Mouse (Mus musculus) macrophage (primary cell): ENCODE data around the gene Sik3. TPM values are rescaled to one million over a fixed set of nuclear protein-coding genes. Genes with fewer than 3 reads are reported as not detected.
A peak's percentile ranks its signal among the peaks of the same experiment; 100 is the strongest.

ENCODE experiments used
- H3K27ac ChIP-seq: fragments of 350-480 bp; formaldehyde crosslinking; 2 replicates; pipeline ENCODE4 v1.9.0; 2021
- H3K36me3 ChIP-seq: fragments of 350-480 bp; formaldehyde crosslinking; 2 replicates; pipeline ENCODE4 v1.9.0; 2021; ENCODE audit errors: inconsistent target
- H3K4me3 ChIP-seq: fragments of 350-480 bp; formaldehyde crosslinking; 2 replicates; pipeline ENCODE4 v1.9.0; 2021; ENCODE audit errors: inconsistent target
- H3K79me2 ChIP-seq: fragments of 350-480 bp; formaldehyde crosslinking; 2 replicates; pipeline ENCODE4 v1.9.0; 2021; ENCODE audit errors: inconsistent target
- whole genome bisulfite sequencing: methylation state at CpG from one replicate; pipeline ENCODE4 v1.1.7; 2026; ENCODE audit warnings: inconsistent platforms; ENCODE audit not compliant: missing documents; 5-methylcytosine and 5-hydroxymethylcytosine counted together
- polyA plus RNA-seq: library from polyadenylated mRNA; stranded (reverse); fragments of 250-400 nt; gene quantifications from 3 replicates; pipeline ENCODE4 v1.2.4, GENCODE M21; 2018; ENCODE audit warnings: inconsistent platforms

Gene Sik3
- polyA plus RNA-seq, 1 experiment from 2014 or later: 34.1 TPM

DNA sequence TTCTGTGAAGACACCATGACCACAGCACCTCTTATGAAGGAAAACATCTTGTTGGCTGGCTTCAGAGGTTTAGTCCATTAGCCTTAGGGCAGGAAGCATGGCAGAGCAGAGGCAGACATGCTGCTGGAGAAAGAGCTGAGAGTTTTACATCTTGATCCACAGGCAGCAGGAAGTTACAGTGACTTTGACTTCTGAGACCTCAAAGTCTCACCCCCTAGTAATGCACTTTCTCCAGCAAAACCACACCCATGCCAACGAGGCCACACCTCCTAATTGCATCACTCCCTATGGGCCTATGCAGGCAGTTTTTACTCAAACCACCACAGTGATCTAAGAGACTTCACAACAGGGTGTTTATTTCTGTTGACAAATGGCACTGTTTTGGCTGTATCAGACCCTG is 162.7 kb downstream of the Sik3 start:
- peaks cover 12% of the 10 kb centered on the region; the same call in 1 of the 2 replicates for H3K36me3 ChIP-seq
- peak overlapping the region; percentile 47 for H3K27ac ChIP-seq
- H3K79me2 ChIP-seq: no peaks in the 10 kb centered on the region
- WGBS: 0% methylated on average over 1 of the region's 1 CpGs
- no peak overlapping the region for H3K4me3 ChIP-seq

GRCm38 (mm10) chr9:46175938-46176375 is 163.3 kb downstream of the Sik3 start:
- H3K79me2 ChIP-seq: no peaks in the 10 kb centered on the region
- peak overlapping the region; percentile 47 for H3K27ac ChIP-seq
- H3K36me3 ChIP-seq: peaks cover 12% of the 10 kb centered on the region; the same call in 1 of the 2 replicates
- 27% methylated on average over 1 of the region's 1 CpGs for WGBS
- H3K4me3 ChIP-seq: no peak overlapping the region

- Histone ChIP-seq H3K4me3 (no peak overlapping the region), H3K36me3 (peaks cover 12% of the 10 kb centered on the region; the same call in 1 of the 2 replicates), H3K27ac (peak overlapping the region; percentile 47), H3K79me2 (no peaks in the 10 kb centered on the region)
- WGBS: 84% methylated on average over 4 of the region's 4 CpGs
These were observed 164.0 kb downstream of the Sik3 start for GRCm38 (mm10) chr9:46176613-46177012.

- H3K27ac ChIP-seq: no peak overlapping the region
- 96% methylated on average over 9 of the region's 9 CpGs for WGBS
- no peak overlapping the region for H3K4me3 ChIP-seq
- H3K79me2 ChIP-seq: no peaks in the 10 kb centered on the region
- peaks cover 12% of the 10 kb centered on the region; the same call in 1 of the 2 replicates for H3K36me3 ChIP-seq
These were observed 166.0 kb downstream of the Sik3 start for GRCm38 (mm10) chr9:46178595-46178994.

DNA sequence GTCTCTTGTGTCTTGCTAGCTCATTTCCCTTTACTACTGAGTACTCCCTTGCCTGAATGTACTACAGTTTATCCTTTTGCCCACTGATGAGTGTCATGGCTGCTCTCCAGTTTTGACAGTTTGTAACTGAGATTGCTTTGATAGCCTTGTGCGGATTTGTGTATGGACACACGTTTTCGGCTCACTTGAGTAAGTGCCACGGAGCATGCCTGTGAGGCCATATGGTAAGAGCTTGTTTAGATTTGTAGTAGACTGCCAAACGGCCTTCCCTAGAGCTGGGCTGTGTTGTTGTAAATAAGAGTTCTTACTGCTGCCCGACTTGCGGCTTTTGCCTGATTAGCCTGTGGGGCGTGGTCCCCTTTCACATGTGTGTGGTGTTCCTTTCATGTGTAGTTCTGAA is 168.7 kb downstream of the Sik3 start:
- 100% methylated on average over 8 of the region's 8 CpGs for WGBS
- Histone ChIP-seq H3K27ac (no peak overlapping the region), H3K79me2 (no peaks in the 10 kb centered on the region), H3K36me3 (peaks cover 12% of the 10 kb centered on the region; the same call in 1 of the 2 replicates), H3K4me3 (no peak overlapping the region)

DNA sequence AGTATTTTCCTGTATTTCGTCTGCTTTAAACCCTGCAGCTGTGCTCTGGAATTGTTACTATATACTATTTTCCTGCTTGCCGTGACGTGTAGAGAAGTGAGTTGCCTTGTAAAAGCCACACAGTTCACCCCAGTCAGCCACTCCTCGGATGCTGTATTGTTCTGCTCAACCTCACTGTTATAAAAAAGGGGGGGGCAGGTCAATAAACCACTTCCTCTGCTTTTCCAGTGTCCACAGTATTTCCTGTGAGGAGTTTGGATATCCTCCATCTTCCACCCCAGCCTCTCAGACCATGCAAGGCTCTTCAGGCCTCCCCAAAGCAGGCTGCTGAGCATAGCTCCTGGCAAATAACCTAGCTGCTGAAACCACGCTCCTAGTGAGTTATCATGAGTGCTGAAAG is 171.9 kb downstream of the Sik3 start:
- WGBS: 81% methylated on average over 5 of the region's 5 CpGs
- Histone ChIP-seq H3K36me3 (no peaks in the 10 kb centered on the region), H3K4me3 (no peak overlapping the region), H3K27ac (no peak overlapping the region), H3K79me2 (no peaks in the 10 kb centered on the region)

DNA sequence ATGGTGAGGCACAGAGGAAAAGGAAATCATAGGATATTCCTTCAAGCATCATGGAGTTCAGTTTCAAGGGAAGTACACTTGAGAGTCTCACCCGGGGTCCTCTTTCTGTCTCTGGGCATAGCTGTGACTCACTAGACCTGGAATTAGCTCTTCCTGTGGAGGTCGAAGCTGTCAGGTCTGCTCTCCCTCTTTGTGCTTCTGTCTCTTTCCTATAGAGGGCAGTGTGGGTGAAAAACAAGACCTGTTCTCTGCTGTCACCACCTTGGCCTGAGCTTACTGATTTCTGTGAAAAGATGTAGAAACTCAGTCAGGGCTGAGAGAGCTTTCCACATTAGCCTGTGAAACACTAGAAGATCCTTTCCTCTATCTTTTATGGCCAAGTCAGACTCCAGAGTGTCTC is 172.6 kb downstream of the Sik3 start:
- Histone ChIP-seq H3K4me3 (no peak overlapping the region), H3K36me3 (no peaks in the 10 kb centered on the region), H3K27ac (no peak overlapping the region), H3K79me2 (no peaks in the 10 kb centered on the region)
- 4% methylated on average over 2 of the region's 2 CpGs for WGBS

DNA sequence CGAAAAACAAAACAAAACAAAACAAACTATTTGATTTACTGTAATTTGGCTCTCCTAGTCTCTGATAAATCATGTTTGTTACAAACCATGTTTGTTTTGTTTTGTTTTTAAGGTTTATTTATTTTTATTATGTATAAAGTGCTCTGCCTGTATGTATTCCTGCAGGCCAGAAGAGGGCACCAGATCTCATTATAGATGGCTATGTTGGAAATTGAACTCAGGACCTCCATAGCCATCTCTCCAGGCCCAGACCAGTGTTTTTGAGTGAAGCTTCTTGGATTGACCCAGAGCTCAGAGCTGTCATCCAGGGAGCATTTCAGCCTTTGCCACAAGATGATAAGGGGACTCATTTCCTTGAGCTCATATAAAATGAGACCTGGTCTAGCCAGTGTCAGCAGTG is 173.8 kb downstream of the Sik3 start:
- WGBS: 91% methylated on average over 1 of the region's 1 CpGs
- H3K4me3 ChIP-seq: no peak overlapping the region
- no peaks in the 10 kb centered on the region for H3K36me3 ChIP-seq
- no peak overlapping the region for H3K27ac ChIP-seq
- no peaks in the 10 kb centered on the region for H3K79me2 ChIP-seq

GRCm38 (mm10) chr9:46188370-46188769 is 175.8 kb downstream of the Sik3 start:
- Histone ChIP-seq H3K27ac (no peak overlapping the region), H3K36me3 (no peaks in the 10 kb centered on the region), H3K79me2 (no peaks in the 10 kb centered on the region), H3K4me3 (no peak overlapping the region)
- WGBS: 96% methylated on average over 4 of the region's 4 CpGs

DNA sequence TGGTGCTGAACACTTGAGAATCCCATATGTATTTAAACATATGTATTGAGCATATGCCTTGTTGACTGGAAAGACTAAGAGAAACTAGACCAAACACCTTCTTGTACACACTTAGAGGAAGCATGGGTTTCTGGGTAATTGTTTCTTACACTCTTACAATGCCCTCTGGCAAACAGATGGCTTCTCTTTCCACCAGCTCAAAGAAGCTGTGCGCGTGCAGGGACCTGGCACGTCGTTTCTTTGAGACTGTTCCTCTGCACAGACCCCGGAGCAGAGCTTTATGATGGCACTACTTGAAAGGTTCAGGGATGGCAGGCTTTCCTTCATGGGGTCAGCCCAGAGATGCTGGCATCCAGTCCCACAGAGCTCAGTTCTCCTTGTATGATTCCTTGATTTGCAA is 176.3 kb downstream of the Sik3 start:
- Histone ChIP-seq H3K79me2 (no peaks in the 10 kb centered on the region), H3K4me3 (no peak overlapping the region), H3K36me3 (0 out of 2 replicates have a peak, but pooled peaks cover under 1% of the 10 kb centered on the region), H3K27ac (no peak overlapping the region)
- 100% methylated on average over 5 of the region's 5 CpGs for WGBS

- H3K4me3 ChIP-seq: no peak overlapping the region
- H3K79me2 ChIP-seq: no peaks in the 10 kb centered on the region
- 0 out of 2 replicates have a peak, but pooled peaks cover 4% of the 10 kb centered on the region for H3K36me3 ChIP-seq
- H3K27ac ChIP-seq: no peak overlapping the region
- 85% methylated on average over 9 of the region's 10 CpGs for WGBS
These were observed 176.8 kb downstream of the Sik3 start for GRCm38 (mm10) chr9:46189381-46189780.

- Histone ChIP-seq H3K79me2 (no peaks in the 10 kb centered on the region), H3K27ac (no peak overlapping the region), H3K4me3 (no peak overlapping the region), H3K36me3 (peaks cover 23% of the 10 kb centered on the region)
- 93% methylated on average over 8 of the region's 8 CpGs for WGBS
These were observed 178.6 kb downstream of the Sik3 start for GRCm38 (mm10) chr9:46191234-46191633.

GRCm38 (mm10) chr9:46191644-46192043 is 179.0 kb downstream of the Sik3 start:
- 33% methylated on average over 1 of the region's 1 CpGs for WGBS
- H3K27ac ChIP-seq: no peak overlapping the region
- no peak overlapping the region for H3K4me3 ChIP-seq
- peaks cover 27% of the 10 kb centered on the region for H3K36me3 ChIP-seq
- no peaks in the 10 kb centered on the region for H3K79me2 ChIP-seq

GRCm38 (mm10) chr9:46192642-46193041 is 180.0 kb downstream of the Sik3 start:
- peaks cover 30% of the 10 kb centered on the region for H3K36me3 ChIP-seq
- no peaks in the 10 kb centered on the region for H3K79me2 ChIP-seq
- H3K4me3 ChIP-seq: no peak overlapping the region
- WGBS: 58% methylated on average over 6 of the region's 6 CpGs
- no peak overlapping the region for H3K27ac ChIP-seq

- Histone ChIP-seq H3K36me3 (peaks cover 49% of the 10 kb centered on the region), H3K79me2 (no peaks in the 10 kb centered on the region), H3K27ac (no peak overlapping the region), H3K4me3 (no peak overlapping the region)
- WGBS: 93% methylated on average over 9 of the region's 9 CpGs
These were observed 182.2 kb downstream of the Sik3 start for GRCm38 (mm10) chr9:46194809-46195208.

DNA sequence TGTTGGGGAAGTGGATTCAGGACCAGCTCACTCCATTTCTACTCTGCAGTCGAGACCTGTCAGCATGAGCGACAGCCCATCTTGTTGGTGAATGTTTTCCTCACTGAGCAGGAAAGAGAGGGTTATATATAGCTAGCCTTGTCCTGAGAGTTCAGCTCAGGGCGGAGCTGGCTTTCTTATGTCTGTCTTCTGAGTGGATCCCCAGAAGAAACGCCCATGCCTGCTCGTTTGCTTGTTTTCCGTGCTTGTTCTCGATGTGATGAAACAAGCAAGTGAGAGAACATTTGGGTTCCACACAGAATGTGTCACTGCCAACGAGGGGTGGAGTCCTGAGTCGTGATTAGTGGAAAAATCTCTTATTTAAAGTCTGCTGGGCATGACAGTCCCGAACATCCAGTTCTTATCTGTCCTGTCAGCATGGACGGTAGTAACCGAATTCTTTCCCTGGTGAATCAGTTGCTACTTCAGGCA is 184.1 kb downstream of the Sik3 start:
- 88% methylated on average over 12 of the region's 12 CpGs for WGBS
- Histone ChIP-seq H3K36me3 (peaks cover 68% of the 10 kb centered on the region), H3K27ac (no peak overlapping the region)

More for the DNA sequence above, 184.1 kb downstream of the Sik3 start:
- no peak overlapping the region for H3K4me3 ChIP-seq
- no peaks in the 10 kb centered on the region for H3K79me2 ChIP-seq
